Mouse (Mus musculus) MEL (cell line): ENCODE data around the gene Osbpl5. TPM values are rescaled to one million over a fixed set of nuclear protein-coding genes. Genes with fewer than 3 reads are reported as not detected.

Source experiments
- DNase-seq: peaks from one replicate; pipeline ENCODE4 v3.0.0; 2011; ENCODE audit warnings: low read depth, low spot score
- H3K27ac ChIP-seq: 2 replicates; pipeline ENCODE4 v1.5.1; 2012; ENCODE audit warnings: low read depth, mild to moderate bottlenecking, control low read depth, low read length, moderate library complexity; ENCODE audit not compliant: control insufficient read depth
- H3K27me3 ChIP-seq, 2 experiments: fragments of 150-350 bp in 1 of 2; sonication (generic) in 1 of 2; 2 replicates each; pipeline ENCODE4 v1.6.1; 2012; ENCODE audit warnings: low read length in 2 of 2, mild to moderate bottlenecking in 2 of 2, improper control_type of control experiment in 1 of 2, moderate library complexity in 1 of 2; ENCODE audit not compliant: insufficient read depth in 2 of 2, control insufficient read depth in 1 of 2
- H3K36me3 ChIP-seq, 2 experiments: 2 replicates each; pipeline ENCODE4 v1.6.1; 2012 to 2014; ENCODE audit warnings: low read length in 2 of 2, improper control_type of control experiment in 1 of 2, inconsistent platforms in 1 of 2, mild to moderate bottlenecking in 1 of 2; ENCODE audit not compliant: insufficient read depth in 2 of 2, control insufficient read depth in 1 of 2
- H3K4me1 ChIP-seq, 2 experiments: fragments of 150-350 bp in 1 of 2; sonication (generic) in 1 of 2; 2 replicates each; pipeline ENCODE4 v1.6.1; 2012; ENCODE audit warnings: low read length in 2 of 2, improper control_type of control experiment in 1 of 2, mild to moderate bottlenecking in 1 of 2; ENCODE audit not compliant: insufficient read depth in 2 of 2, control insufficient read depth in 1 of 2
- H3K4me3 ChIP-seq, 2 experiments: fragments of 150-350 bp in 1 of 2; sonication (generic) in 1 of 2; 2 replicates each; pipeline ENCODE4 v1.5.1; 2012; ENCODE audit warnings: low read depth in 2 of 2, low read length in 2 of 2, mild to moderate bottlenecking in 2 of 2, moderate library complexity in 2 of 2, control low read depth in 1 of 2, improper control_type of control experiment in 1 of 2; ENCODE audit not compliant: control insufficient read depth in 1 of 2, insufficient read depth in 1 of 2
- H3K79me2 ChIP-seq: 2 replicates; pipeline ENCODE4 v1.6.1; 2012; ENCODE audit warnings: mild to moderate bottlenecking, low read length, moderate library complexity; ENCODE audit not compliant: control insufficient read depth, poor library complexity, insufficient read depth
- H3K9ac ChIP-seq: 2 replicates; pipeline ENCODE4 v1.6.1; 2012; ENCODE audit warnings: low read depth, mild to moderate bottlenecking, control low read depth, low read length, moderate library complexity; ENCODE audit not compliant: control insufficient read depth, poor library complexity, severe bottlenecking
- H3K9me3 ChIP-seq: fragments of 150-350 bp; sonication (generic); replicated peaks from 2 replicates; pipeline ENCODE4 v1.6.1; 2012; ENCODE audit warnings: mild to moderate bottlenecking, low read length, improper control_type of control experiment, moderate library complexity; ENCODE audit not compliant: insufficient read depth
- BHLHE40 ChIP-seq: IDR thresholded peaks from 2 replicates; pipeline ENCODE4 v1.6.1; 2012; ENCODE audit warnings: low read depth, mild to moderate bottlenecking, inconsistent platforms, low read length, improper control_type of control experiment, borderline replicate concordance
- CHD2 ChIP-seq: IDR thresholded peaks from 2 replicates; pipeline ENCODE4 v1.6.1; 2011; ENCODE audit warnings: low read length, improper control_type of control experiment
- CTCF ChIP-seq, 3 experiments: IDR thresholded peaks in 2 of 3; conservative IDR thresholded peaks in 1 of 3; 2 replicates each; pipeline ENCODE4 v1.5.1; 2011 to 2012; ENCODE audit warnings: low read length in 3 of 3, low read depth in 2 of 3, mild to moderate bottlenecking in 2 of 3, improper control_type of control experiment in 1 of 3, inconsistent platforms in 1 of 3, mixed read lengths in 1 of 3, moderate library complexity in 1 of 3; ENCODE audit not compliant: control insufficient read depth in 1 of 3, insufficient read depth in 1 of 3, poor library complexity in 1 of 3, severe bottlenecking in 1 of 3
- ETS1 ChIP-seq: IDR thresholded peaks from 2 replicates; pipeline ENCODE4 v1.6.1; 2012; ENCODE audit warnings: low read depth, mild to moderate bottlenecking, inconsistent platforms, low read length, improper control_type of control experiment, moderate library complexity
- GATA1 ChIP-seq: IDR thresholded peaks from 2 replicates; pipeline ENCODE4 v1.6.1; 2011; ENCODE audit warnings: low read depth, low read length, improper control_type of control experiment
- HCFC1 ChIP-seq: IDR thresholded peaks from 2 replicates; pipeline ENCODE4 v1.6.1; 2012; ENCODE audit warnings: low read depth, mild to moderate bottlenecking, inconsistent platforms, low read length, improper control_type of control experiment, moderate library complexity
- JUND ChIP-seq: IDR thresholded peaks from 2 replicates; pipeline ENCODE4 v1.6.1; 2011; ENCODE audit warnings: low read depth, mild to moderate bottlenecking, improper control_type of control experiment, low read length
- MAX ChIP-seq: IDR thresholded peaks from 2 replicates; pipeline ENCODE4 v1.6.1; 2011; ENCODE audit warnings: low read length, improper control_type of control experiment
- MAZ ChIP-seq: IDR thresholded peaks from 2 replicates; pipeline ENCODE4 v1.6.1; 2012; ENCODE audit warnings: low read depth, mild to moderate bottlenecking, inconsistent platforms, low read length, improper control_type of control experiment
- MEF2A ChIP-seq: IDR thresholded peaks from 2 replicates; pipeline ENCODE4 v1.6.1; 2014; ENCODE audit warnings: low read depth, mild to moderate bottlenecking, inconsistent platforms, low read length, improper control_type of control experiment; ENCODE audit not compliant: poor library complexity, insufficient replicate concordance, severe bottlenecking; ENCODE audit errors: extremely low read depth
- MYC ChIP-seq: IDR thresholded peaks from 2 replicates; pipeline ENCODE4 v1.6.1; 2011; ENCODE audit warnings: low read depth, mild to moderate bottlenecking, low read length, improper control_type of control experiment, moderate library complexity
- POLR2AphosphoS2 ChIP-seq: IDR thresholded peaks from 2 replicates; pipeline ENCODE4 v1.6.1; 2011; ENCODE audit warnings: low read length, improper control_type of control experiment
- POLR2AphosphoS5 ChIP-seq: IDR thresholded peaks from 2 replicates; pipeline ENCODE4 v1.6.1; 2012; ENCODE audit warnings: low read depth, borderline replicate concordance, mild to moderate bottlenecking, inconsistent platforms, low read length, moderate library complexity, mixed read lengths
- RAD21 ChIP-seq: IDR thresholded peaks from 2 replicates; pipeline ENCODE4 v1.6.1; 2011; ENCODE audit warnings: mild to moderate bottlenecking, low read depth, low read length, improper control_type of control experiment
- SIN3A ChIP-seq: IDR thresholded peaks from 2 replicates; pipeline ENCODE4 v1.6.1; 2012; ENCODE audit warnings: low read length, improper control_type of control experiment, inconsistent platforms
- SMC3 ChIP-seq: IDR thresholded peaks from 2 replicates; pipeline ENCODE4 v1.6.1; 2011; ENCODE audit warnings: low read depth, low read length, improper control_type of control experiment
- TBP ChIP-seq: IDR thresholded peaks from 2 replicates; pipeline ENCODE4 v1.8.0; 2011; ENCODE audit warnings: low read depth, low read length, improper control_type of control experiment
- TCF12 ChIP-seq: IDR thresholded peaks from 2 replicates; pipeline ENCODE4 v1.6.1; 2014; ENCODE audit warnings: low read depth, mild to moderate bottlenecking, inconsistent platforms, low read length, improper control_type of control experiment, moderate library complexity
- USF1 ChIP-seq: IDR thresholded peaks from 2 replicates; pipeline ENCODE4 v1.6.1; 2014; ENCODE audit warnings: low read depth, mild to moderate bottlenecking, inconsistent platforms, low read length, improper control_type of control experiment, moderate library complexity
- ZC3H11A ChIP-seq: IDR thresholded peaks from 2 replicates; pipeline ENCODE4 v1.6.1; 2012; ENCODE audit warnings: low read depth, mild to moderate bottlenecking, inconsistent platforms, low read length, improper control_type of control experiment
- ZKSCAN1 ChIP-seq: IDR thresholded peaks from 2 replicates; pipeline ENCODE4 v1.6.1; 2012; ENCODE audit warnings: low read depth, mild to moderate bottlenecking, inconsistent platforms, low read length, improper control_type of control experiment, moderate library complexity
- ZMIZ1 ChIP-seq: IDR thresholded peaks from 2 replicates; pipeline ENCODE4 v1.6.1; 2012; ENCODE audit warnings: low read depth, mild to moderate bottlenecking, inconsistent platforms, low read length, improper control_type of control experiment, moderate library complexity
- ZNF384 ChIP-seq: IDR thresholded peaks from 2 replicates; pipeline ENCODE4 v1.6.1; 2012; ENCODE audit warnings: low read depth, mild to moderate bottlenecking, inconsistent platforms, low read length, improper control_type of control experiment
- polyA plus RNA-seq, 2 experiments: library from polyadenylated mRNA; stranded (reverse) in 1 of 2; unstranded in 1 of 2; fragments of >175 nt in 1 of 2; fragments of >200 nt in 1 of 2; gene quantifications; 2 replicates each; pipeline versions ENCODE4 v1.2.1 to v1.2.4; 2012; ENCODE audit warnings: low replicate concordance in 2 of 2, low read depth in 1 of 2; ENCODE audit not compliant: insufficient read length in 2 of 2, insufficient read depth in 1 of 2, missing spikeins in 1 of 2
- total RNA-seq: library from RNA; depleted of rRNA; stranded (reverse); fragments of 300-350 nt; gene quantifications from 2 replicates; pipeline ENCODE4 v1.2.3, GENCODE M21; 2012

Osbpl5 gene
- total and polyA plus RNA-seq, 3 experiments: 0.27 to 0.50 TPM; not detected in 1

GRCm38 (mm10) chr7:143711381-143711780, 45.4 kb downstream of the Osbpl5 start:
- no peak overlapping the region for H3K4me3 ChIP-seq
- H3K27me3 ChIP-seq: peaks cover 0 to 2% of the 10 kb centered on the region in 2 experiments; a peak in 1 of 4 replicates
- H3K36me3 ChIP-seq: no peaks in the 10 kb centered on the region
- no peak for DNase-seq
- no peak overlapping the region for H3K27ac ChIP-seq
- H3K9ac ChIP-seq: no peak overlapping the region
- H3K79me2 ChIP-seq: no peaks in the 10 kb centered on the region
- H3K4me1 ChIP-seq: no peaks in the 10 kb centered on the region
- no peaks in the 10 kb centered on the region for H3K9me3 ChIP-seq
- TF ChIP-seq MEF2A: no peak
- TF ChIP-seq ZC3H11A: no peak

DNA sequence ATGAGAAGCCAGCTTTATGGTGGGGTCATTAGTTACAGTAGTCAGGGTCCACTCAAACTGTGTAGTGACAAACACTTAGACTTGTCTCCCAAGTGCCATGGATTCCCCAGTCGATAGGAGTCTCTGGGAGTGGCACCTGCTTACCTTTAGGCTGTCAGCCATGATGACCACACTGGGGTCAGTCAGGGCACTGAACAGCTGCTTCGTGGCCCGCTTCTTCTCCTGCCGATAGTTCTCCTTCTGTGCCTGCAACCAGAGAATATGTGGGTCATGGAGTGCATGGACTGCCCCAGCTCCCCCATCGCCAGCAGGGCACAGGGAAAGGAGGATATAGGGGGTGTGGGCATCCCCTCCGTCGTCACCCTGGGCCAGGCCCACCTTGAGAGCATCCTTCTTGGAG, 47.4 kb downstream of the Osbpl5 start:
- H3K4me3 ChIP-seq: no peak overlapping the region
- no peaks in the 10 kb centered on the region for H3K36me3 ChIP-seq
- no peak for DNase-seq
- no peaks in the 10 kb centered on the region for H3K4me1 ChIP-seq
- H3K27ac ChIP-seq: no peak overlapping the region
- H3K9ac ChIP-seq: no peak overlapping the region
- H3K79me2 ChIP-seq: no peaks in the 10 kb centered on the region
- no peaks in the 10 kb centered on the region for H3K9me3 ChIP-seq
- TF ChIP-seq RAD21 (no peak), POLR2AphosphoS2 (no peak), GATA1 (no peak)
- peaks cover 0 to 2% of the 10 kb centered on the region in 2 experiments; a peak in 1 of 4 replicates for H3K27me3 ChIP-seq

DNA sequence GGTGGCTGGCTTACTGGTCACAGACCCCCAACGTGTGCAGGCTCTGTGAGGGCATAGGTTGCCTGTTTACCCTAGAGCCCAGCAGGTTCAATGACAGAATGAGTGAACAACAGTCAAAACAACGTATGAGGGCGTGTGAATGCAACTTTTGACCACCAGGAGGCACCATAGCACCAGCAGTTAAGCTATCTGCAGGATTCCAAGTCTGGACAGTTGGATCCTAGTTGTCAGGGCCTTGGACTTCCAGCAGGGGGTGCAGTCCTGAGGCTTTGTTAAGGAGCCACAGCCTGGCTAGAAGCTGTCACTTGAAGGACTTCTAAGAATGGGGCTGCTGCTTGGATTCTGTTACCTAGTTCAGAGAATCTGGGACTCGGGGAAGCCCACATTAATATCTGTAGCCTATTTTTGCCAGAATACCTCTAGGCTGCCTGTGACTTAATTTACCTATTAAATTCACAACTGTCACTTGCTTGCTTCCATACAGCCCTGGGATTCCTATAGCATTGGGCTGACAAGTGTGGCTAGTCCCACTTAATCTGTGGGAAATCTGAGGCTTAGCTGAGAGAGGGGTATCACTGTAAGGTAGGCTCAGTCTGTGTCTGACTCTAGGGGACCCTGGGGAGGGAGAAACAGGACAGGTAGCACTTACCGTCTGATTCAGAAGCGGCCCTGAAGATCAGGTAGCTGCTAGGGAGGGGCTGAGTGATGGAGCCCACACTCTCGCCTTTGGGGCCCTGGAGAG, 49.9 kb downstream of the Osbpl5 start:
- H3K27me3 ChIP-seq: no peaks in the 10 kb centered on the region
- H3K27ac ChIP-seq: no peak overlapping the region
- no peaks in the 10 kb centered on the region for H3K4me1 ChIP-seq
- no peak overlapping the region for H3K4me3 ChIP-seq
- TF ChIP-seq JUND: no peak
- TF ChIP-seq CHD2: no peak
- 0 out of 2 replicates have a peak, but pooled peaks have one; percentile 20 for TF ChIP-seq ZNF384
- TF ChIP-seq ZKSCAN1: no peak
- TF ChIP-seq USF1: no peak
- 0 out of 2 replicates have a peak, but pooled peaks have one; percentile 4 for TF ChIP-seq GATA1
- TF ChIP-seq BHLHE40: 0 out of 2 replicates have a peak, but pooled peaks have one; percentile 48
- no peak for TF ChIP-seq ETS1
- TF ChIP-seq ZMIZ1: no peak
- peak; percentile 56 for TF ChIP-seq SIN3A
- no peak for TF ChIP-seq POLR2AphosphoS5
- 0 out of 2 replicates have a peak, but pooled peaks have one; percentile 23 for TF ChIP-seq HCFC1
- peak; percentile 99 for TF ChIP-seq SMC3
- TF ChIP-seq ZC3H11A: peak; percentile 97
- no peak for TF ChIP-seq MAX
- TF ChIP-seq RAD21: peak; percentile 96
- 0 out of 2 replicates have a peak, but pooled peaks have one; percentile 57 for TF ChIP-seq MYC
- TF ChIP-seq TCF12: 0 out of 2 replicates have a peak, but pooled peaks have one; percentile 7
- peak; percentile 89 to 100 (median 100) for TF ChIP-seq CTCF (IDR thresholded peaks at IDR 0.05 in 2 of 3, conservative IDR thresholded peaks at IDR 0.05 in 1 of 3; ENCODE audit: control insufficient read depth in 1 of 3, insufficient read depth in 1 of 3, low read depth in 2 of 3, low read length in 3 of 3, poor library complexity in 1 of 3, severe bottlenecking in 1 of 3)
- 0 out of 2 replicates have a peak, but pooled peaks have one; percentile 59 for TF ChIP-seq MAZ
- peak; percentile 52; the same call in 1 of the 2 replicates for TF ChIP-seq TBP
- peak; percentile 92 for DNase-seq
- H3K9ac ChIP-seq: no peak overlapping the region
- H3K9me3 ChIP-seq: no peaks in the 10 kb centered on the region
- H3K79me2 ChIP-seq: no peaks in the 10 kb centered on the region
- no peaks in the 10 kb centered on the region for H3K36me3 ChIP-seq
